Mouse (Mus musculus) CH12.LX (cell line): ENCODE measurements around the gene Traip. TPM values are rescaled to one million over a fixed set of nuclear protein-coding genes. Genes with fewer than 3 reads are reported as not detected.

Experiments used
- DNase-seq: peaks from one replicate; pipeline ENCODE4 v3.0.0-alpha.2; 2013; ENCODE audit errors: extremely low read depth
- H3K27ac ChIP-seq: 2 replicates; pipeline ENCODE4 v1.5.1; 2012; ENCODE audit warnings: low read depth, mild to moderate bottlenecking, control low read depth, moderate library complexity; ENCODE audit not compliant: insufficient read depth
- H3K27me3 ChIP-seq: replicated peaks from 2 replicates; pipeline ENCODE3; 2012; ENCODE audit warnings: inconsistent platforms
- H3K36me3 ChIP-seq, 2 experiments: replicated peaks in 1 of 2; 2 replicates each; pipeline versions ENCODE3 to v1.6.1; 2012; ENCODE audit warnings: inconsistent platforms in 1 of 2, low read length in 1 of 2, mild to moderate bottlenecking in 1 of 2, mixed read lengths in 1 of 2, moderate library complexity in 1 of 2; ENCODE audit not compliant: control insufficient read depth in 1 of 2, insufficient read depth in 1 of 2
- H3K4me1 ChIP-seq, 2 experiments: 2 replicates each; pipeline ENCODE4 v1.6.1; 2012; ENCODE audit warnings: inconsistent platforms in 1 of 2, moderate library complexity in 1 of 2; ENCODE audit not compliant: insufficient read depth in 2 of 2, control insufficient read depth in 1 of 2
- H3K4me2 ChIP-seq: 2 replicates; pipeline ENCODE4 v1.6.1; 2012; ENCODE audit warnings: low read depth, mild to moderate bottlenecking, control low read depth; ENCODE audit not compliant: poor library complexity, insufficient read depth, severe bottlenecking
- H3K4me3 ChIP-seq, 3 experiments: fragments of 150-350 bp in 1 of 3; sonication (generic) in 1 of 3; replicated peaks in 1 of 3; 2 replicates each; pipeline versions ENCODE3 to v1.5.1; 2011 to 2012; ENCODE audit warnings: low read depth in 2 of 3, low read length in 2 of 3, mild to moderate bottlenecking in 2 of 3, moderate library complexity in 2 of 3, control low read depth in 1 of 3, improper control_type of control experiment in 1 of 3, inconsistent platforms in 1 of 3, mixed read lengths in 1 of 3; ENCODE audit not compliant: poor library complexity in 1 of 3
- H3K79me2 ChIP-seq: replicated peaks from 2 replicates; pipeline ENCODE4 v1.6.1; 2012; ENCODE audit warnings: mild to moderate bottlenecking, moderate library complexity; ENCODE audit not compliant: control insufficient read depth, poor library complexity, insufficient read depth, severe bottlenecking; ENCODE audit errors: extremely low read depth
- H3K9ac ChIP-seq: 2 replicates; pipeline ENCODE4 v1.6.1; 2012; ENCODE audit warnings: low read depth, mild to moderate bottlenecking, control low read depth, moderate library complexity; ENCODE audit not compliant: insufficient read depth
- H3K9me3 ChIP-seq: replicated peaks from 2 replicates; pipeline ENCODE3; 2012; ENCODE audit warnings: low read length, inconsistent platforms, mixed read lengths
- BHLHE40 ChIP-seq: IDR thresholded peaks from 2 replicates; pipeline ENCODE4 v1.6.1; 2011; ENCODE audit warnings: mild to moderate bottlenecking, low read depth, low read length, improper control_type of control experiment
- CHD1 ChIP-seq: IDR thresholded peaks from 2 replicates; pipeline ENCODE4 v1.6.1; 2012; ENCODE audit warnings: low read depth, low read length, improper control_type of control experiment, inconsistent platforms
- CHD2 ChIP-seq: IDR thresholded peaks from 2 replicates; pipeline ENCODE4 v1.6.1; 2011; ENCODE audit warnings: low read length, improper control_type of control experiment
- EP300 ChIP-seq: IDR thresholded peaks from 2 replicates; pipeline ENCODE4 v1.6.1; 2011; ENCODE audit warnings: low read length, improper control_type of control experiment
- ETS1 ChIP-seq: conservative IDR thresholded peaks from 2 replicates; pipeline ENCODE4 v1.6.1; 2012; ENCODE audit warnings: low read depth, mild to moderate bottlenecking, inconsistent platforms, low read length, improper control_type of control experiment, moderate library complexity
- GABPA ChIP-seq: IDR thresholded peaks from 2 replicates; pipeline ENCODE4 v1.6.1; 2012; ENCODE audit warnings: low read depth, low read length, improper control_type of control experiment, inconsistent platforms; ENCODE audit not compliant: insufficient replicate concordance
- HCFC1 ChIP-seq: IDR thresholded peaks from 2 replicates; pipeline ENCODE4 v1.6.1; 2012; ENCODE audit warnings: low read depth, mild to moderate bottlenecking, inconsistent platforms, low read length, improper control_type of control experiment
- JUN ChIP-seq: IDR thresholded peaks from 2 replicates; pipeline ENCODE4 v1.6.1; 2011; ENCODE audit warnings: low read depth, mild to moderate bottlenecking, low read length, improper control_type of control experiment, moderate library complexity; ENCODE audit not compliant: insufficient read depth
- JUND ChIP-seq: conservative IDR thresholded peaks from 2 replicates; pipeline ENCODE4 v1.6.1; 2011; ENCODE audit warnings: low read depth, low read length, improper control_type of control experiment
- MAZ ChIP-seq: IDR thresholded peaks from 2 replicates; pipeline ENCODE4 v1.6.1; 2012; ENCODE audit warnings: low read depth, mild to moderate bottlenecking, inconsistent platforms, low read length, improper control_type of control experiment, moderate library complexity
- MXI1 ChIP-seq: IDR thresholded peaks from 2 replicates; pipeline ENCODE4 v1.6.1; 2011; ENCODE audit warnings: mild to moderate bottlenecking, low read depth, low read length, improper control_type of control experiment
- NELFE ChIP-seq: IDR thresholded peaks from 2 replicates; pipeline ENCODE4 v1.6.1; 2011; ENCODE audit warnings: low read depth, low read length, improper control_type of control experiment
- NRF1 ChIP-seq: IDR thresholded peaks from 2 replicates; pipeline ENCODE4 v1.6.1; 2014; ENCODE audit warnings: low read depth, mild to moderate bottlenecking, inconsistent platforms, low read length, improper control_type of control experiment, moderate library complexity
- PAX5 ChIP-seq: IDR thresholded peaks from 2 replicates; pipeline ENCODE4 v1.6.1; 2012; ENCODE audit warnings: low read length, inconsistent platforms, mixed read lengths
- POLR2A ChIP-seq: IDR thresholded peaks from 2 replicates; pipeline ENCODE4 v1.6.1; 2011; ENCODE audit warnings: low read depth, mild to moderate bottlenecking, improper control_type of control experiment, low read length
- POLR2AphosphoS2 ChIP-seq: IDR thresholded peaks from 2 replicates; pipeline ENCODE4 v1.6.1; 2011; ENCODE audit warnings: low read depth, low read length, improper control_type of control experiment
- RAD21 ChIP-seq: IDR thresholded peaks from 2 replicates; pipeline ENCODE4 v1.6.1; 2011; ENCODE audit warnings: low read depth, mild to moderate bottlenecking, low read length, improper control_type of control experiment, moderate library complexity
- RCOR1 ChIP-seq: conservative IDR thresholded peaks from 2 replicates; pipeline ENCODE4 v1.6.1; 2012; ENCODE audit warnings: low read depth, mild to moderate bottlenecking, inconsistent platforms, low read length, improper control_type of control experiment
- SMC3 ChIP-seq: IDR thresholded peaks from 2 replicates; pipeline ENCODE4 v1.6.1; 2011; ENCODE audit warnings: low read depth, low read length, improper control_type of control experiment
- UBTF ChIP-seq: IDR thresholded peaks from 2 replicates; pipeline ENCODE4 v1.6.1; 2012; ENCODE audit warnings: low read depth, mild to moderate bottlenecking, inconsistent platforms, low read length, improper control_type of control experiment, moderate library complexity
- USF1 ChIP-seq: IDR thresholded peaks from 2 replicates; pipeline ENCODE4 v1.6.1; 2014; ENCODE audit warnings: low read depth, mild to moderate bottlenecking, inconsistent platforms, low read length, improper control_type of control experiment
- USF2 ChIP-seq: conservative IDR thresholded peaks from 2 replicates; pipeline ENCODE4 v1.6.1; 2011; ENCODE audit warnings: low read depth, low read length, improper control_type of control experiment
- ZMIZ1 ChIP-seq: IDR thresholded peaks from 2 replicates; pipeline ENCODE4 v1.6.1; 2012; ENCODE audit warnings: low read depth, mild to moderate bottlenecking, inconsistent platforms, low read length, improper control_type of control experiment
- ZNF384 ChIP-seq: IDR thresholded peaks from 2 replicates; pipeline ENCODE4 v1.6.1; 2012; ENCODE audit warnings: low read depth, low read length, improper control_type of control experiment, inconsistent platforms
- dilution Hi-C: fragments of 300-500 bp; cut with MboI; formaldehyde crosslinking; loops from 2 replicates; pipeline ENCODE4 v1.14.3; 2020; ENCODE audit warnings: low sequenced_read_pairs; ENCODE audit not compliant: extremely low pct_unique_long_range_greater_than_20kb, extremely low pct_ligation_motif_present
- in situ Hi-C: fragments of 300-500 bp; cut with MboI; formaldehyde crosslinking; loops from 3 replicates; pipeline ENCODE4 v1.14.3; 2019; ENCODE audit warnings: low sequenced_read_pairs, low pct_ligation_motif_present, low pct_unique_long_range_greater_than_20kb, mixed read lengths
- polyA plus RNA-seq: library from polyadenylated mRNA; unstranded; fragments of >175 nt; gene quantifications from 2 replicates; pipeline ENCODE4 v1.2.1, GENCODE M21; 2012; ENCODE audit warnings: low read depth; ENCODE audit not compliant: insufficient read length
- total RNA-seq, 2 experiments: library from RNA; depleted of rRNA; stranded (reverse); fragments of 300-350 nt in 1 of 2; fragments of >200 nt in 1 of 2; gene quantifications; 2 replicates each; pipeline ENCODE4 v1.2.3; 2012 to 2014

Gene Traip
- total and polyA plus RNA-seq, 3 experiments = 21.6 to 33.0 (median 25.6) TPM

DNA sequence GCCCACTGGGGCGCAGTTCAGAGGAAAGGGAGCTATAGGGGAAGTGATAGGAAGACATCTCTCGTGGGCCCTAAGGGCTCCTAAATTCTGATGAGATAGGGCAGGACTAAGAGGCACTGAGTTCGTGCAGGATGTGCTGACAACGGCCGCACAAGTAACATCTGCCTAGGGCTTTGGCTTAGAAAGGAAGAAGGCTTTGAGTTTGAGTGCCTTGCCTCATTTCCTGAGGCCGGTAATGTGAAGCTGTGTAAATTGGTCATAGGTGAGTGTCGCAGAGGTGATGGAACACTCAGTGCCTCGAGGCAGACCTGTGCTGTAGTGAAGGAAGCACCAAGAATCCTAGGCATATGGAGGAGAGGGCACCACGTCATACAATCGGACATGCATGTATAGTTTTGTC, 16.7 kb downstream of the Traip start:
- TF ChIP-seq PAX5 (no peak), BHLHE40 (no peak), POLR2AphosphoS2 (no peak), NELFE (no peak), JUN (no peak), MXI1 (no peak), POLR2A (no peak), RAD21 (no peak), GABPA (no peak), SMC3 (no peak), HCFC1 (no peak), ZMIZ1 (no peak), NRF1 (no peak), JUND (no peak), EP300 (no peak), RCOR1 (no peak), USF2 (no peak), USF1 (no peak), CHD1 (no peak), MAZ (no peak)
- Histone ChIP-seq H3K79me2 (no peaks in the 10 kb centered on the region), H3K27me3 (no peaks in the 10 kb centered on the region), H3K4me3 (no peak overlapping the region), H3K4me1 (peaks cover 3 to 13% of the 10 kb centered on the region in 2 experiments), H3K4me2 (no peak overlapping the region), H3K36me3 (peaks cover 65 to 95% of the 10 kb centered on the region in 2 experiments), H3K9ac (no peak overlapping the region), H3K9me3 (no peaks in the 10 kb centered on the region), H3K27ac (no peak overlapping the region)
- dilution Hi-C loops (no loop called here), in situ Hi-C loops (loop anchor here (5.0 kb wide), 1 partner anchor 91 kb away; no protein-coding TSS in a partner anchor)
- DNase-seq = no peak

- Histone ChIP-seq H3K9me3 (no peaks in the 10 kb centered on the region), H3K4me1 (peaks cover 0 to 5% of the 10 kb centered on the region in 2 experiments; a peak in 2 of 4 replicates), H3K27me3 (no peaks in the 10 kb centered on the region), H3K79me2 (no peaks in the 10 kb centered on the region), H3K9ac (no peak overlapping the region), H3K4me3 (no peak overlapping the region), H3K27ac (no peak overlapping the region), H3K4me2 (no peak overlapping the region), H3K36me3 (peaks cover 63 to 95% of the 10 kb centered on the region in 2 experiments)
- DNase-seq = no peak
- in situ Hi-C loops = loop anchor here (5.0 kb wide), 1 partner anchor 90 kb away; no protein-coding TSS in a partner anchor
- dilution Hi-C loops = no loop called here
- TF ChIP-seq UBTF = no peak
- no peak for TF ChIP-seq USF1
- TF ChIP-seq ETS1 = no peak
- TF ChIP-seq CHD2 = no peak
- no peak for TF ChIP-seq ZNF384
- no peak for TF ChIP-seq CHD1
- TF ChIP-seq NELFE = no peak
- no peak for TF ChIP-seq POLR2A
- no peak for TF ChIP-seq RCOR1
These were observed 17.5 kb downstream of the Traip start for GRCm38 (mm10) chr9:107967437-107967836.
